Mouse (Mus musculus): Measurements from ENCODE around the gene Mdfi. TPM values are rescaled to one million over a fixed set of nuclear protein-coding genes. Genes with fewer than 3 reads are reported as not detected.

Gene Mdfi
- total and polyA plus RNA-seq, 2 experiments: 0.65 to 2.9 TPM

- Histone ChIP-seq H3K27me3 (ENCODE audit: control insufficient read depth, insufficient read depth, low read length) (no peaks in the 10 kb centered on the region), H3K79me2 (ENCODE audit: control insufficient read depth, insufficient read depth, low read length) (no peaks in the 10 kb centered on the region; the same call in 1 of the 2 replicates), H3K27ac (replicated peaks; ENCODE audit: insufficient read depth, low read depth, low read length) (no peak overlapping the region), H3K4me3 (ENCODE audit: insufficient read depth, low read depth, low read length) (no peak overlapping the region), H3K36me3 (ENCODE audit: control insufficient read depth, insufficient read depth, low read length) (no peaks in the 10 kb centered on the region), H3K4me1 (ENCODE audit: control insufficient read depth, insufficient read depth, low read length) (no peaks in the 10 kb centered on the region), H3K9ac (ENCODE audit: low read depth, low read length) (no peak overlapping the region)
- no peak for TF ChIP-seq CTCF (IDR thresholded peaks at IDR 0.05; ENCODE audit: low read depth, low read length)
- no peak for TF ChIP-seq POLR2A (IDR thresholded peaks at IDR 0.05; ENCODE audit: extremely low read depth, insufficient read depth, low read length)
- 82% methylated on average over 8 of the region's 8 CpGs for WGBS
- DNase-seq (ENCODE audit: extremely low read depth, low read depth, low spot score): no peak
Observed at GRCm38 (mm10) chr17:47787632-47788031, 46.9 kb downstream of the Mdfi start.

DNA sequence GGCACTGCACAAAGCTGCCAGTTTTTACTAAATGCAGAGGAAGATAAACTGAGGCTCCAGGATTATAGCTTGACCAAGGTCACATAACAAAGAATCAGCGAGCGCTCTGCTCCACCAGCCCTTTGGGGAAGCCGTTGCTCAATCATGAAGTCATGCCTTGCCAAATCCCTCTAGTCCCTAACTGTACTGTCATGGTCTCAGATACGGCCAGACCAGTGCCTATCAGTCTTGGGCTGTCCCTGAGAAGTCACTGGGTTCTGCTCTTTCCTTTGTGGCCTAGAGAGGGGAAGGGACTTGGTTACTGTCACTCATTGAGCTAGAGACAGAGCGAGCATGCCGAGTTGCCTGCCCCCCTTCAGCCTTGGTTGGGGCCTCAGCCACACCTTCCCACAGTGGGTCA, 50.1 kb downstream of the Mdfi start:
- Histone ChIP-seq H3K9ac (ENCODE audit: low read depth, low read length) (no peak overlapping the region), H3K79me2 (ENCODE audit: control insufficient read depth, insufficient read depth, low read length) (no peaks in the 10 kb centered on the region; the same call in 1 of the 2 replicates), H3K36me3 (ENCODE audit: control insufficient read depth, insufficient read depth, low read length) (no peaks in the 10 kb centered on the region), H3K27ac (replicated peaks; ENCODE audit: insufficient read depth, low read depth, low read length) (no peak overlapping the region), H3K4me1 (ENCODE audit: control insufficient read depth, insufficient read depth, low read length) (no peaks in the 10 kb centered on the region), H3K27me3 (ENCODE audit: control insufficient read depth, insufficient read depth, low read length) (no peaks in the 10 kb centered on the region), H3K4me3 (ENCODE audit: insufficient read depth, low read depth, low read length) (no peak overlapping the region)
- WGBS: 55% methylated on average over 6 of the region's 6 CpGs
- DNase-seq (ENCODE audit: extremely low read depth, low read depth, low spot score): no peak
- TF ChIP-seq POLR2A (IDR thresholded peaks at IDR 0.05; ENCODE audit: extremely low read depth, insufficient read depth, low read length): no peak
- no peak for TF ChIP-seq CTCF (IDR thresholded peaks at IDR 0.05; ENCODE audit: low read depth, low read length)

GRCm38 (mm10) chr17:47783445-47784223, 50.9 kb downstream of the Mdfi start:
- Histone ChIP-seq H3K27ac (replicated peaks; ENCODE audit: insufficient read depth, low read depth, low read length) (no peak overlapping the region), H3K4me3 (ENCODE audit: insufficient read depth, low read depth, low read length) (no peak overlapping the region), H3K27me3 (ENCODE audit: control insufficient read depth, insufficient read depth, low read length) (no peaks in the 10 kb centered on the region), H3K4me1 (ENCODE audit: control insufficient read depth, insufficient read depth, low read length) (no peaks in the 10 kb centered on the region), H3K36me3 (ENCODE audit: control insufficient read depth, insufficient read depth, low read length) (no peaks in the 10 kb centered on the region), H3K9ac (ENCODE audit: low read depth, low read length) (no peak overlapping the region), H3K79me2 (ENCODE audit: control insufficient read depth, insufficient read depth, low read length) (no peaks in the 10 kb centered on the region; the same call in 1 of the 2 replicates)
- TF ChIP-seq CTCF (IDR thresholded peaks at IDR 0.05; ENCODE audit: low read depth, low read length): no peak
- no peak for TF ChIP-seq POLR2A (IDR thresholded peaks at IDR 0.05; ENCODE audit: extremely low read depth, insufficient read depth, low read length)
- DNase-seq (ENCODE audit: extremely low read depth, low read depth, low spot score): no peak
- 89% methylated on average over 8 of the region's 8 CpGs for WGBS

DNA sequence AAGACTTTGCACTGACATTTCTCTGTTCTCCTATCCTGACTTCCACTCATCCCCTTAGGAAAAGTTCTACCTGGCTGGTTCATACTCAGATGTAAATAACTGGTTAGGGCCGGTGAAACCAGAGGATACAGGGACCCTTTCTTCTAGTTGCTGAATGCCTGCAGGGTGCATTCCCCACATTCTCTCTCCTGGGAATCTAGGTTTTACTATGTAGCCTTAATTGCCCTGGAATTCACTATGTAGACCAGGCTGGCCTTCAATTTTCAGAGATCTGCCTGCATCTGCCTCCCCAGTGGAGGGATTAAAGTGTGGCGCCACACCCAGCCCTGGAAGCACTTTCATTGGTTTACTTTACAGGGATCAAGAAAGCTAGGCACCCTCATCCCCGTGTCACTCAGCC, 52.0 kb downstream of the Mdfi start:
- no peaks in the 10 kb centered on the region; the same call in 1 of the 2 replicates for H3K79me2 ChIP-seq (ENCODE audit: control insufficient read depth, insufficient read depth, low read length)
- DNase-seq (ENCODE audit: extremely low read depth, low read depth, low spot score): no peak
- H3K27ac ChIP-seq (replicated peaks; ENCODE audit: insufficient read depth, low read depth, low read length): no peak overlapping the region
- no peak overlapping the region for H3K4me3 ChIP-seq (ENCODE audit: insufficient read depth, low read depth, low read length)
- H3K4me1 ChIP-seq (ENCODE audit: control insufficient read depth, insufficient read depth, low read length): no peaks in the 10 kb centered on the region
- no peak overlapping the region for H3K9ac ChIP-seq (ENCODE audit: low read depth, low read length)
- no peaks in the 10 kb centered on the region for H3K27me3 ChIP-seq (ENCODE audit: control insufficient read depth, insufficient read depth, low read length)
- WGBS: 90% methylated on average over 3 of the region's 3 CpGs
- TF ChIP-seq POLR2A (IDR thresholded peaks at IDR 0.05; ENCODE audit: extremely low read depth, insufficient read depth, low read length) (no peak), CTCF (IDR thresholded peaks at IDR 0.05; ENCODE audit: low read depth, low read length) (no peak)
- H3K36me3 ChIP-seq (ENCODE audit: control insufficient read depth, insufficient read depth, low read length): no peaks in the 10 kb centered on the region

GRCm38 (mm10) chr17:47780470-47780869, 54.0 kb downstream of the Mdfi start:
- Histone ChIP-seq H3K9ac (ENCODE audit: low read depth, low read length) (no peak overlapping the region), H3K4me3 (ENCODE audit: insufficient read depth, low read depth, low read length) (no peak overlapping the region), H3K36me3 (ENCODE audit: control insufficient read depth, insufficient read depth, low read length) (no peaks in the 10 kb centered on the region), H3K27ac (replicated peaks; ENCODE audit: insufficient read depth, low read depth, low read length) (no peak overlapping the region), H3K4me1 (ENCODE audit: control insufficient read depth, insufficient read depth, low read length) (no peaks in the 10 kb centered on the region), H3K79me2 (ENCODE audit: control insufficient read depth, insufficient read depth, low read length) (peaks cover 4% of the 10 kb centered on the region; the same call in 1 of the 2 replicates), H3K27me3 (ENCODE audit: control insufficient read depth, insufficient read depth, low read length) (no peaks in the 10 kb centered on the region)
- DNase-seq (ENCODE audit: extremely low read depth, low read depth, low spot score): no peak
- TF ChIP-seq POLR2A (IDR thresholded peaks at IDR 0.05; ENCODE audit: extremely low read depth, insufficient read depth, low read length) (no peak), CTCF (IDR thresholded peaks at IDR 0.05; ENCODE audit: low read depth, low read length) (no peak)
- WGBS: 78% methylated on average over 10 of the region's 10 CpGs

DNA sequence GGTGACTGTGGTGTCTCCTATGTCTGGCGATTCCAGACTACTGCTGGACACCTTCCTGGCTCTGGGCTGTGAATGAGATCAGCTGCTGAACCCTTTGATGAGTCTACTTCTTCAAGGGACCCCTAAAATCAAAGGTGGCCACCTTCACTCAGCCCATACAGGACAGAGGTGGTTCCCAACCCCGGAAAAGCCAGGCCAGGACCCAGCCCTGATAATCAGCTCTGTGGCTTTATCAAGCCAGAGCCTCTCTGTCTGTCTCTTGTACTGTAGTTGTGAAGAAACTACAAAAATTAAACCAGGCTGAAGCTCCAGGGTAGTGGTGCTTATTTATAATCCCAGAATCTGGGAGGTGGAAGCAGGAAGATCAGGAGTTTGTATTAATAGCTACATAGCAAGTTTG, 57.4 kb downstream of the Mdfi start:
- no peaks in the 10 kb centered on the region for H3K27me3 ChIP-seq (ENCODE audit: control insufficient read depth, insufficient read depth, low read length)
- H3K9ac ChIP-seq (ENCODE audit: low read depth, low read length): no peak overlapping the region
- TF ChIP-seq CTCF (IDR thresholded peaks at IDR 0.05; ENCODE audit: low read depth, low read length): no peak
- no peak for TF ChIP-seq POLR2A (IDR thresholded peaks at IDR 0.05; ENCODE audit: extremely low read depth, insufficient read depth, low read length)
- no peaks in the 10 kb centered on the region for H3K36me3 ChIP-seq (ENCODE audit: control insufficient read depth, insufficient read depth, low read length)
- H3K27ac ChIP-seq (replicated peaks; ENCODE audit: insufficient read depth, low read depth, low read length): no peak overlapping the region
- DNase-seq (ENCODE audit: extremely low read depth, low read depth, low spot score): no peak
- WGBS: 67% methylated on average over 2 of the region's 2 CpGs
- H3K79me2 ChIP-seq (ENCODE audit: control insufficient read depth, insufficient read depth, low read length): peaks cover 8% of the 10 kb centered on the region; the same call in 1 of the 2 replicates
- no peak overlapping the region for H3K4me3 ChIP-seq (ENCODE audit: insufficient read depth, low read depth, low read length)
- no peaks in the 10 kb centered on the region for H3K4me1 ChIP-seq (ENCODE audit: control insufficient read depth, insufficient read depth, low read length)
